Mouse (Mus musculus): ENCODE measurements around the gene Fgfbp3.

- TF ChIP-seq POLR2A (IDR thresholded peaks at IDR 0.05; ENCODE audit: insufficient read depth, low read depth, low read length) (peak; percentile 99), CTCF (IDR thresholded peaks at IDR 0.05; ENCODE audit: insufficient read depth, low read depth, low read length) (no peak)
Observed at GRCm38 (mm10) chr19:36925671-36926552, 6.5 kb upstream of the Fgfbp3 start, which contains the start of gene Btaf1.

Measured in olfactory bulb, adult 2 months (tissue).